Mouse (Mus musculus) layer of hippocampus, adult 2 months (tissue): ENCODE measurements around the gene B3gnt3. TPM values are rescaled to one million over a fixed set of nuclear protein-coding genes. Genes with fewer than 3 reads are reported as not detected.
A peak's percentile ranks its signal among the peaks of the same experiment; 100 is the strongest.

Source experiments
- DNase-seq, 2 experiments: peaks; one replicate each; pipeline ENCODE4 v3.0.0; 2022; ENCODE audit warnings: low spot score in 2 of 2
- H3K27ac ChIP-seq: fragments of 200-600 bp; 2 replicates; pipeline ENCODE4 v1.8.1; 2022
- H3K4me3 ChIP-seq: fragments of 200-600 bp; 2 replicates; pipeline ENCODE4 v1.8.1; 2022; ENCODE audit warnings: mild to moderate bottlenecking
- CTCF ChIP-seq: fragments of 200-600 bp; conservative IDR thresholded peaks from 2 replicates; pipeline ENCODE4 v1.8.1; 2022; ENCODE audit warnings: antibody characterized with exemption, mild to moderate bottlenecking, moderate library complexity
- total RNA-seq, 2 experiments: library from RNA; stranded (reverse); gene quantifications; 2 replicates each; pipeline ENCODE4 v1.2.3; 2021

B3gnt3 gene
- total RNA-seq, 2 experiments from 2014 or later: 0.72 to 0.81 TPM

DNA sequence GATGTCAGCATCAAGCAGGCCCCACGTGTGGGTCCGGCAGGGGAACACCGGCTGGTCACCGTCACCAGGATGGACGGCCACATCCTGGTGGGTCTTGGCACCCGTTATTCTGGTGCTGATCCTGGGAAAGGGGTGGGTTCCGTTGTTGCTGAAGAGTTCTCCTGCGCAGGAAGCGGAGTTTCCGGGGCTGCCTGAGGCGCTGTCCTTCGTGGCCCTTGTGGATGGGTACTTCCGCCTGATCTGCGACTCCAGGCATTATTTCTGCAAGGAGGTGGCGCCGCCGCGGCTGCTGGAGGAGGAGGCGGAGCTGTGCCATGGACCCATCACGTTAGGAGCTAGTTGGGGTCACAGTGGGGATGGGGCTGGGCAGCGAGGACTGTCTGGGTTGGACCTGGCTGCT is 21.1 kb downstream of the B3gnt3 start:
- no peak overlapping the region for H3K4me3 ChIP-seq

GRCm38 (mm10) chr8:71679550-71680168 is 21.9 kb downstream of the B3gnt3 start:
- no peak for TF ChIP-seq CTCF
- DNase-seq: no peak
- no peak overlapping the region for H3K27ac ChIP-seq
- peak overlapping the region; percentile 36; the same call in 1 of the 2 replicates for H3K4me3 ChIP-seq

More for the DNA sequence above, 21.1 kb downstream of the B3gnt3 start:
- H3K27ac ChIP-seq: no peak overlapping the region
- no peak for DNase-seq
- no peak for TF ChIP-seq CTCF

DNA sequence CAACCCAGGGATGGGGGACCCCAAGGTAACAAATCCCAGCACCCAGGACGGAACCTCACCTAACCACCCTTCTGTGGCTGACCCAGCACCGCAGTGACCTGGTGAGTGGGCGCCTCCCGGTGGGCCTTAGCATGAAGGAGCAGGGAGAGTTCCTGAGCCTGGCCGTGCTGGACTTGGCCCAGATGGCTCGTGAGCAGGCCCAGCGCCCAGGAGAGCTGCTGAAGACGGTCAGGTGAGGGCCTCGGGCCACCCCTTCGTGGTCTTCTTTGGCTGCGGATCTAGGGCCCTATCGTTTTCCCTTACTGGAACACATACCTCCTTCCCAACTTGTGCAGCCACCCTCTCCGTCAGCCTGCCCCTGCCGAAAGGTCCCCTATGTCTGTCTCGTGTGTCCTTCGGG is 22.5 kb downstream of the B3gnt3 start:
- H3K27ac ChIP-seq: no peak overlapping the region
- no peak for TF ChIP-seq CTCF
- no peak for DNase-seq
- H3K4me3 ChIP-seq: no peak overlapping the region

GRCm38 (mm10) chr8:71678216-71678615 is 23.4 kb downstream of the B3gnt3 start:
- no peak overlapping the region for H3K27ac ChIP-seq
- no peak for TF ChIP-seq CTCF
- no peak for DNase-seq

GRCm38 (mm10) chr8:71677555-71677954 is 24.0 kb downstream of the B3gnt3 start:
- TF ChIP-seq CTCF: no peak
- no peak for DNase-seq
- Histone ChIP-seq H3K4me3 (no peak overlapping the region), H3K27ac (no peak overlapping the region)

More at GRCm38 (mm10) chr8:71678216-71678615, 23.4 kb downstream of the B3gnt3 start:
- no peak overlapping the region for H3K4me3 ChIP-seq

DNA sequence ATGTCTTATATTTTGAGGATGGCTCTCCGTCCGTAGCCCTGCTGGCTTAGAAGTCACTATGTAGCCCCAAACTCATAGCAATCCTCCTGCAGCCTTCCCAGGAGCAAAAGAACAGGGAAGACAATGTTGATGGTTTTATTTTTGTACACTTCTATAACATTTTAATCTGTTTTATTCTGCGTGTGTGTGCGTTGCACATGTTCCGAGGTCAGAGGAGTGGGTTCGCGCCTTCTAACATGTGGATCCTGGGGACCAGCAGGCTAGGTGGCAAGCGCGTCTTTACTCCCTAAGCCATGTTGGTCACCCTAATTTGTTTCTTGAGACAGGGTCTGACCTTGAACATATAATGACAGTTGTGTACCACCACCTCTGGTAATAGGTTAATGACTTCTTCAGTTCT is 24.8 kb downstream of the B3gnt3 start:
- Histone ChIP-seq H3K4me3 (peak overlapping the region; percentile 80), H3K27ac (peak overlapping the region; percentile 94)
- TF ChIP-seq CTCF: no peak
- DNase-seq: no peak

GRCm38 (mm10) chr8:71676020-71676741 is 25.4 kb downstream of the B3gnt3 start, which contains the start of gene Jak3:
Gene Jak3 (plus strand): TSS chr8:71676296.
- TF ChIP-seq CTCF: no peak
- Histone ChIP-seq H3K4me3 (peak within 1 kb of the TSS; percentile 80), H3K27ac (peak within 1 kb of the TSS; percentile 94)
- peak in 1 of 2 experiments; percentile 54 for DNase-seq

DNA sequence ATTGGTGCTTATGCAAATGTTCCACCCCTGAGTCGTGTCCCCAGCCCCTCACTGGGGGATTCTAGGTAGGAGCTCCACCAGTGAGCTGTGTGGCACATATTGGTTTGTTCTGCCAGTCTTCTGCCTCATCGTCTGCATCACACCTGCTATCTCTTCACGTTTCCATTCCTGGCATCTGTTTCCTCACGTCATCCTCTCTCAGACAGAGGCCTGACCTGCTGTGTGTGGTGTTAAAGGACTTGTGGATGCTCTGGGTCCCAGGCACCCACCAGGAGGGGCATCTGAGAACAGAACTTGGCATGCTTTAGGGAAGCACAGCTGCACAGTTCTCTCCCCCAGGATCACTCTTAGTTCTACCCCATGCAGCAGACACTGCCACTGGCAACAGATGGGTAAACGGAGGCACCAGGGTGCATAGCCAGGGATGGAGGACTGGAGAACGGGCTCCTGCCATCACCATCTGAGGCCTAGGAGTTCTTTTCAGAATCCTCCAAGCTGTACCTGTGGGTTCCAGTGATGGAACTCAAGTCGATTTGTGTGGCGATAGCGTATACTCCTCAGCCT is 26.1 kb downstream of the B3gnt3 start:
- no peak for TF ChIP-seq CTCF
- no peak for DNase-seq
- Histone ChIP-seq H3K4me3 (peak overlapping the region; percentile 80), H3K27ac (peak overlapping the region; percentile 94)

GRCm38 (mm10) chr8:71674071-71674470 is 27.5 kb downstream of the B3gnt3 start:
- TF ChIP-seq CTCF: no peak
- no peak overlapping the region for H3K4me3 ChIP-seq
- peak in 1 of 2 experiments; percentile 63 for DNase-seq
- H3K27ac ChIP-seq: peak overlapping the region; percentile 94; the same call in 1 of the 2 replicates

DNA sequence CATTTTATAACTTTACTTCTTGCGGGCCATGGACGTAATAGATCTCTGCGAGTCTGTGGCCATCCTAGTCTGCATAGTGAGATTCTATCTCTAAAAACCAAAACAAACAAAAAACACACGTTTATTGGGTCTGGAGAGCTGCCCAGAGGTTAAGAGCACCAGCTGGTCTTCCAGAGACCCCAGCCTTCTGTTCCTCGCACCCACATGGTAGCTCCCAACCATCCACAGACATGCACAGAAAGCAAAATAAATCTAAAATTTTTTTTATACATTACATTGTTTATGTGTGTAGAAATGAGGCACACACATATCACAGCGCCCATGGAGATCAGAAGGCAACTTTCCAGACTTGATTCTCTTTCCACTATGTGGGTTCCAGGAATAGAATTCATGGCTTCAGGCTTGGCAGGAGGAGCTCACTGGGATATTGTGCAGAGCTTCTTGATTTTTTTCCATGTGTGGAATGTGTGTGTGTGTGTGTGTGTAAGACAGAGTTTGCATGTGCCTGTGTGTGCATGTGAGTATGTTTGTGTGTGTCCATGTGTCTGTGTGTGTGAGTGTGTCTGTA is 29.3 kb downstream of the B3gnt3 start:
- TF ChIP-seq CTCF: no peak
- Histone ChIP-seq H3K4me3 (peak overlapping the region; percentile 87), H3K27ac (peak overlapping the region; percentile 98)
- DNase-seq: no peak

DNA sequence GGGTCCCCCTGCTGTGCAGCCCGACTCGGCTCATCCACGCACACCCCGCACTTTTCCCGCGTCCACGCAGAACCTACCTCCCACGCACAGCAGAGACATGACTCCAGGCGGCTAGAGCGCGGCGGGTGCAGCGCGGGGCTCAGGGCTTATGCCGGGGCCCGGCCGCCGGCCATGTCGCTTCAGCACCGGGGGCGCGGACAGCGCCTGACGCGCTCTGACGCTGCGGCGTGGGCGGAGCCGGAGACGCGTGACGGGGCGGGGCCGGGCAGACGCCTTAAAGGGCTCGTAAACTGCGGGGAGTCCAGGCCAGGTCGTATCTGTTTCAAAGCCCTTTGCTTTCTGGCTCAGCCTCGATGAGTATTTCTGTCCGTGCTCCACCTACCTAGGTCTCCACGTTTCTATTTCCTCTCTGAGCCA is 30.0 kb downstream of the B3gnt3 start, which contains the start of gene Unc13a:
Gene Unc13a (minus strand): TSS at position 209 of the 417 bp plus-strand sequence.
- peak; percentile 89 to 93 for DNase-seq
- TF ChIP-seq CTCF: 0 out of 2 replicates have a peak, but pooled peaks have one; percentile 10
- Histone ChIP-seq H3K27ac (peak within 1 kb of the TSS; percentile 98), H3K4me3 (peak within 1 kb of the TSS; percentile 87)

GRCm38 (mm10) chr8:71670621-71671548 is 30.7 kb downstream of the B3gnt3 start:
- Histone ChIP-seq H3K4me3 (peak overlapping the region; percentile 87), H3K27ac (peak overlapping the region; percentile 98)
- DNase-seq: peak; percentile 75 to 78
- TF ChIP-seq CTCF: no peak
